Mouse (Mus musculus) left cerebral cortex, adult 2 months (tissue): ENCODE measurements around the gene Invs. TPM values are rescaled to one million over a fixed set of nuclear protein-coding genes. Genes with fewer than 3 reads are reported as not detected.

ENCODE experiments used
- DNase-seq, 2 experiments: peaks; one replicate each; pipeline ENCODE4 v3.0.0; 2021 to 2022; ENCODE audit warnings: low spot score in 2 of 2, mixed read lengths in 1 of 2; ENCODE audit errors: extremely low spot score in 1 of 2
- H3K27ac ChIP-seq: fragments of 200-600 bp; 2 replicates; pipeline ENCODE4 v1.8.1; 2022
- H3K4me3 ChIP-seq: fragments of 200-600 bp; 2 replicates; pipeline ENCODE4 v1.8.1; 2022
- CTCF ChIP-seq: fragments of 200-600 bp; IDR thresholded peaks from 2 replicates; pipeline ENCODE4 v1.8.1; 2022; ENCODE audit warnings: antibody characterized with exemption, mild to moderate bottlenecking, moderate library complexity
- intact Hi-C: fragments of 180-260 bp; cut with DNase I; formaldehyde crosslinking; loops from one replicate; pipeline ENCODE4 v1.15.1; 2025
- total RNA-seq, 2 experiments: library from RNA; stranded (reverse); gene quantifications; 2 replicates each; pipeline ENCODE4 v1.2.3; 2021

Gene Invs
- total RNA-seq, 2 experiments from 2014 or later: 12.7 to 13.3 TPM

DNA sequence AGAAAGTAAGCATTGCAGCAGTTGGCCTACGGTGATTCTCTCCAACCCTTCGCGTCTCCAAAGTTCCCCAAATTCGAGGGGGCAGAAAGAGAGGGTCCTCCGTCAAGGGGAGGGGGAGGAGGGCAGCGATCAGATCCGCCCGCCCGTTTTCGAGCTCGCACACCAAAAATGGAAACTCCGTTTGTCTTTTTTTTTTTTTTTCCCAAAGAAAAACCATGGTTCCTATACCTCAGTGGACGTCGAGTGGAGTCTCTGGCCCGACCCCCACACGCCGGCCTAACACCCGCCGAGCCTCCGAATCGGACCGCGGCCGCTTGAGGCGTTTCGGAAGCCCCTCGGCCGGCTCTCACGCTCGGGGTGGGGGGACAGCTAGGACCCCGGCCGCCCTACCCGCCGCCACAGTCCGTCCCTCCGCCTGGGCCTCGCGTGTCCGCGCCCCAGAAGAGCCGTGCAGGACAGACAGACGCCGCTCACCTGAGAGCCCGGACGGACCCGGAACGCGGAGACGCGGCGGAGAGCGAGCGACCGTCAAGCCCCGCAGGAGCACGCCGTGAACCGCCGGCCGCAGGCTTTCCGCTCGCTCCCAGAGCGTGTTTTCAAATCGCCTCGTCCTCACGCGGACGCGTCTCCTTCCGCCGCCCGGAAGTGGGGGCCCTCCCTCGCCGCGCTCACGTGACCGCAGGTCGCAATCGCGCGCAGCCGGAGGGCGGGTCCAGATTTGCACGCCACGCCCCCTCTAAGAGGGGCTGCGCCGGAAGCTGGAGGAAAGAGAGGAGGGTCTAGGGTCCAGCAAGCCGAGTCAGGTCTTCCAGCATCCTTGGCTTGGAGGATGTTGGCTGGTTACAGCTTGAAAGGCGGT is 193.5 kb downstream of the Invs start, which contains the start of gene Tex10:
Gene Tex10 (minus strand): TSS at position 668 of the 859 bp plus-strand sequence.
- Histone ChIP-seq H3K4me3 (peak within 1 kb of the TSS; percentile 79), H3K27ac (peak within 1 kb of the TSS; percentile 72)
- no peak for TF ChIP-seq CTCF
- DNase-seq: peak; percentile 89 to 90
- intact Hi-C loops: loop anchor here (2.0 to 10.0 kb wide), 3 partner anchors 69 to 1052 kb away; partner anchors contain the start of genes Mrpl50 and Zfp189

- DNase-seq: no peak
- intact Hi-C loops: loop anchor here (2.0 to 10.0 kb wide), 3 partner anchors 69 to 1051 kb away; partner anchors contain the start of genes Mrpl50 and Zfp189
- 0 out of 2 replicates have a peak overlapping the region, but pooled peaks have one; percentile 5 for H3K27ac ChIP-seq
- peak overlapping the region; percentile 79 for H3K4me3 ChIP-seq
- TF ChIP-seq CTCF: no peak
Measured at GRCm38 (mm10) chr4:48473651-48474011, 194.1 kb downstream of the Invs start.

GRCm38 (mm10) chr4:48481287-48481686 is 201.7 kb downstream of the Invs start:
- intact Hi-C loops: no loop called here
- Histone ChIP-seq H3K27ac (no peak overlapping the region), H3K4me3 (no peak overlapping the region)
- peak; percentile 45 for TF ChIP-seq CTCF
- DNase-seq: no peak

Other genes starting within 250 kb of the Invs start
- 10 to 100 TPM; 23.9 to 53.9 TPM for gene Nr4a3, start 234.6 kb upstream of the Invs start, total RNA-seq
- gene Stx17, start 154.8 kb upstream of the Invs start, total RNA-seq: 10 to 100 TPM; 21.1 to 21.6 TPM
- 10 to 100 TPM; 33.7 to 38.3 TPM for gene Erp44, start 202 bp upstream of the Invs start, total RNA-seq
- 10 to 100 TPM; 24.4 to 26.0 TPM for gene Tex10, start 193.7 kb downstream of the Invs start, total RNA-seq